Mouse (Mus musculus): ENCODE measurements around the gene Smyd3. TPM values are rescaled to one million over a fixed set of nuclear protein-coding genes. Genes with fewer than 3 reads are reported as not detected.

The Smyd3 gene
- total and polyA plus RNA-seq, 2 experiments from 2014 or later = 15.8 to 28.4 TPM

DNA sequence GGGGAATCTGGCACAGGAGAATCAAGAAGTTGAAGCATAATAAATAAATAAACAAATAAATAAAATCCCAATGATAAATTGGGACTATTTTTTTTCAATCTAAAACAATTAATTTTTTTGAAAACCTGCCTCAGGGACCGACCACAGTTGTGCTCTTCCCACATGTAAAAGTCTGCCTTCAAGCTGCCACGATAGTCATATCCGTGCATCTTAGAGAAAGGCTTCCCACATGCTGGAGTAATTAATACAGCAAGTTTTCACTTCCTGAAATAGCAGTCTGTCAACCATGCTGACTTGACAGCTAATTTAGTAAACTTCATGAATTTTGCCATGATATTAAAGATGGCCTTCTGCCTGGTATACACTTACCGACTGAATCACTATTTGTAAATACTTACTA is 119.2 kb downstream of the Smyd3 start:
- Histone ChIP-seq H3K9ac (replicated peaks; ENCODE audit: low read length, poor library complexity, severe bottlenecking) (no peak overlapping the region), H3K27me3 (ENCODE audit: insufficient read depth, low read length) (no peaks in the 10 kb centered on the region), H3K36me3 (ENCODE audit: insufficient read depth, low read length) (no peaks in the 10 kb centered on the region), H3K4me3 (ENCODE audit: low read depth, low read length) (no peak overlapping the region), H3K4me1 (ENCODE audit: insufficient read depth, low read length) (no peaks in the 10 kb centered on the region), H3K27ac (ENCODE audit: low read depth, low read length) (no peak overlapping the region), H3K4me2 (ENCODE audit: low read depth, low read length, poor library complexity, severe bottlenecking) (no peak overlapping the region), H3K9me3 (ENCODE audit: low read length) (no peaks in the 10 kb centered on the region)
- ATAC-seq (ENCODE audit: low FRiP score) = no peak
- 80% methylated on average over 4 of the region's 4 CpGs for WGBS
- DNase-seq (ENCODE audit: low spot score) = no peak
- no peak for TF ChIP-seq CTCF (IDR thresholded peaks at IDR 0.05)

DNA sequence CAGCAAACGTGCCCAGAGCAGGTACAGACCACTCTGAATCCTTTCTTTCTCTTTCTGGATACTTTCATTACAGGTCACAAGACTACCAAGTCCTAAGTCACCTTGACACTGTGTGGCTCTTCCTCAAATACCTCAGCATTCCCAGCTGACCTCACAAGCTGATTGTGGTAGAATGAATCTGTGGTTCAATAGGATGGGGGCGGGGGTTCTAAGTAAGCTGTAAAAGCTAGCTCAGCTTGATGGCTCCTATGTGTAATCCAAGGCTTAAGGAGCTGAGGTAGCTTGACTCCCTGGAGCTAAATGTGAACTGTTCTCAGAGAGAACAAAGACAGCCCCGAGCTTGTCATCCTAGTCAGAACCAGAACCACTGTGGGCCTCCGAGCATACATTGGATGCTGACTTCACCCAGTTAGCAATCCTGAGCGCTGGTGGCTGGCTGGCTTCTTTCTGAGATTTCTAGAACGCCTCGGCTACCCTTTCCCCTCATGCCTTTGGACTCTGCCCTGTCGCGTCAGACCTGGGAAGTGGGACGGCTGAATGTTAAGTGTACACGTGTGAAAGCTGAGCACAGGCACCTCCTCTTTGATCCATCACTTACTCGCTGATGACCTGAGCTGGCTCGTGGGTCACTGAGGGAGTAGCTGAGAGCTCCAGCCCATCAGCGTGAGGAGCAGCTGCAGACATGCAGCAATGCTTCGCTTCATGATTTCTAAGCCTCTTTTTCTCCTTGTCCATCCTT is 131.4 kb downstream of the Smyd3 start:
- H3K4me1 ChIP-seq (ENCODE audit: insufficient read depth, low read length) = no peaks in the 10 kb centered on the region
- DNase-seq (ENCODE audit: low spot score) (no peak), ATAC-seq (ENCODE audit: low FRiP score) (no peak)
- H3K27me3 ChIP-seq (ENCODE audit: insufficient read depth, low read length) = no peaks in the 10 kb centered on the region
- TF ChIP-seq CTCF (IDR thresholded peaks at IDR 0.05) = no peak
- no peaks in the 10 kb centered on the region for H3K36me3 ChIP-seq (ENCODE audit: insufficient read depth, low read length)
- H3K9ac ChIP-seq (replicated peaks; ENCODE audit: low read length, poor library complexity, severe bottlenecking) = no peak overlapping the region
- H3K9me3 ChIP-seq (ENCODE audit: low read length) = no peaks in the 10 kb centered on the region
- H3K4me2 ChIP-seq (ENCODE audit: low read depth, low read length, poor library complexity, severe bottlenecking) = no peak overlapping the region
- no peak overlapping the region for H3K4me3 ChIP-seq (ENCODE audit: low read depth, low read length)
- 41% methylated on average over 15 of the region's 15 CpGs for WGBS
- no peak overlapping the region for H3K27ac ChIP-seq (ENCODE audit: low read depth, low read length)

DNA sequence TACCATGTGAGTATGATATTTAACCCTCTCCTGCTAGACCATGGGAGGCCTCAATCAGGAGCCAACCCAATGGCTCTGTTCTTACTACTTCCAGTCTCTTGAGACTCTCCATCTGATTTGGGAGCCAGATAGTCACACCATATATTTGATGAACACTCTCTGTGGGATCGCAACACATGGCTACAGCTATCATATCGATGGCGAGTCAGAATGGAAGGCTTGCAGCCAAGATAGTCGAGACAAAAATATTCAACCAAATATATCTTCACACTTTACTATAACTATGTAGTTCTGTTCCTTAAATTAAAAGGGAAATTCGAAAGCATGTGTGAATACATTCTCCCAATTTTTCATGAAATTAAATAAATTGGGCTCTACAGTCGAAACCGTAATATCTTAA is 132.2 kb downstream of the Smyd3 start:
- Histone ChIP-seq H3K9ac (replicated peaks; ENCODE audit: low read length, poor library complexity, severe bottlenecking) (no peak overlapping the region), H3K27ac (ENCODE audit: low read depth, low read length) (no peak overlapping the region), H3K4me2 (ENCODE audit: low read depth, low read length, poor library complexity, severe bottlenecking) (no peak overlapping the region), H3K4me1 (ENCODE audit: insufficient read depth, low read length) (no peaks in the 10 kb centered on the region), H3K36me3 (ENCODE audit: insufficient read depth, low read length) (no peaks in the 10 kb centered on the region), H3K27me3 (ENCODE audit: insufficient read depth, low read length) (no peaks in the 10 kb centered on the region), H3K4me3 (ENCODE audit: low read depth, low read length) (no peak overlapping the region), H3K9me3 (ENCODE audit: low read length) (no peaks in the 10 kb centered on the region)
- ATAC-seq (ENCODE audit: low FRiP score) (no peak), DNase-seq (ENCODE audit: low spot score) (no peak)
- 94% methylated on average over 7 of the region's 7 CpGs for WGBS
- TF ChIP-seq CTCF (IDR thresholded peaks at IDR 0.05) = no peak

DNA sequence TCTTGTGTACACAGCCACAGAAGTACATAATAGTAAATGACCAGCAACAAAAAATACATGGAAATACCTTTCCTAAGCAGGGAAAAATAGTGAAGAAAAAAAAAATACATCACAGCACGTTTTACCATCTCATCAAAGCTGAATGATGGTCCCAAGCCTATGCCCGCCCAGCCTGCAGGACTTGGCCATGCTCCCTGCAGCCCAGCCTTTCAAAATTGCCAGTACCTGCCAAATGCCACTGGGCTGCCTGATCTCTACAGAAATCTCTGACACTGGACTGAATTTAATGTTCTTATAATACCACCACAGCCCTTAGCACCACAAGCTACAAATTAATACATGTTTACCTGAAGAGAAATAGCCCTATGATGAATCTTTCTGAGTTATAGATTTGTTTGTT is 133.5 kb downstream of the Smyd3 start:
- no peak overlapping the region for H3K4me3 ChIP-seq (ENCODE audit: low read depth, low read length)
- WGBS = 57% methylated on average over 2 of the region's 2 CpGs
- H3K9ac ChIP-seq (replicated peaks; ENCODE audit: low read length, poor library complexity, severe bottlenecking) = no peak overlapping the region
- DNase-seq (ENCODE audit: low spot score) (no peak), ATAC-seq (ENCODE audit: low FRiP score) (no peak)
- no peaks in the 10 kb centered on the region for H3K36me3 ChIP-seq (ENCODE audit: insufficient read depth, low read length)
- no peak overlapping the region for H3K27ac ChIP-seq (ENCODE audit: low read depth, low read length)
- H3K4me2 ChIP-seq (ENCODE audit: low read depth, low read length, poor library complexity, severe bottlenecking) = no peak overlapping the region
- H3K4me1 ChIP-seq (ENCODE audit: insufficient read depth, low read length) = no peaks in the 10 kb centered on the region
- H3K9me3 ChIP-seq (ENCODE audit: low read length) = no peaks in the 10 kb centered on the region
- H3K27me3 ChIP-seq (ENCODE audit: insufficient read depth, low read length) = no peaks in the 10 kb centered on the region
- no peak for TF ChIP-seq CTCF (IDR thresholded peaks at IDR 0.05)

DNA sequence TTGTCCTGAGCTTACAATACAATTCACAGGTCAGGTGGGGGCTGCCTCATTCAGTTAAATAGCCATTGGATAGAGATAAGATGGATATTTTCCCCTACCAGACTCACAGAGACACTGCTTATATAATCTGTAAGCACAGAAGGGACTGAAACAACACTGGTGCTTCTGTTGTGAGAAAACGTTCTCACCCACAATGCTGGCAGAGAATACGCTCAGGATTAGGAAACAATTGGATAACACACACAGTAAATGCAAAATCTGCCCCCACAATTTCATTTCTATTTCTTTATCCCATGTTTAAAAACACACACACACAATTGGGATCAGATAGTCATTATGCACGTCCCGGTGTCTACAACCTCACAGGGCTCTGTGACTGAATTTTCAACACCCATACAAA is 139.7 kb downstream of the Smyd3 start:
- H3K4me3 ChIP-seq (ENCODE audit: low read depth, low read length) = no peak overlapping the region
- no peak overlapping the region for H3K9ac ChIP-seq (replicated peaks; ENCODE audit: low read length, poor library complexity, severe bottlenecking)
- H3K27ac ChIP-seq (ENCODE audit: low read depth, low read length) = no peak overlapping the region
- no peak for TF ChIP-seq CTCF (IDR thresholded peaks at IDR 0.05)
- no peak for DNase-seq (ENCODE audit: low spot score)
- H3K4me2 ChIP-seq (ENCODE audit: low read depth, low read length, poor library complexity, severe bottlenecking) = no peak overlapping the region
- ATAC-seq (ENCODE audit: low FRiP score) = no peak
- no peaks in the 10 kb centered on the region for H3K4me1 ChIP-seq (ENCODE audit: insufficient read depth, low read length)
- H3K36me3 ChIP-seq (ENCODE audit: insufficient read depth, low read length) = no peaks in the 10 kb centered on the region
- H3K9me3 ChIP-seq (ENCODE audit: low read length) = no peaks in the 10 kb centered on the region
- no peaks in the 10 kb centered on the region for H3K27me3 ChIP-seq (ENCODE audit: insufficient read depth, low read length)
- 73% methylated on average over 4 of the region's 4 CpGs for WGBS

DNA sequence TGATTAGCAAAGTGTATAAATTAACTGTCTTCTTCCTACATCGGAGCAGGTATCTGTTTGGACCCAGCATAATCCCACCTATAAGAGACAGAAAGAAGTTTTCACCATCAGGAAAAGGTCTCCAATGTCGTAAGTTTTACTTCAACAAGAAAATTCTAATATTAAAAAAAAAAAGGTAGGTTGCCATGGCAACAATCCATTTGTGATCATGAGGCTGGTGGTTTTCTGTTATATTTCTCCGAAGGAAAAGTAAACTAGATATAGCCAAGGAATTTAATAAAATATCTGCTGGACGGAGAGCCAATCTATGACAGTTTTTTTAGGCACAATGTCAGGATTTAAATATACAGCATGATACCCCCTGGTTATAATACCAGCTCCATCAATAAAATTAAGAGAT is 142.9 kb downstream of the Smyd3 start:
- Histone ChIP-seq H3K36me3 (ENCODE audit: insufficient read depth, low read length) (no peaks in the 10 kb centered on the region), H3K27ac (ENCODE audit: low read depth, low read length) (no peak overlapping the region), H3K4me1 (ENCODE audit: insufficient read depth, low read length) (no peaks in the 10 kb centered on the region), H3K9ac (replicated peaks; ENCODE audit: low read length, poor library complexity, severe bottlenecking) (no peak overlapping the region), H3K27me3 (ENCODE audit: insufficient read depth, low read length) (no peaks in the 10 kb centered on the region), H3K4me2 (ENCODE audit: low read depth, low read length, poor library complexity, severe bottlenecking) (no peak overlapping the region), H3K4me3 (ENCODE audit: low read depth, low read length) (no peak overlapping the region), H3K9me3 (ENCODE audit: low read length) (no peaks in the 10 kb centered on the region)
- no peak for DNase-seq (ENCODE audit: low spot score)
- no peak for TF ChIP-seq CTCF (IDR thresholded peaks at IDR 0.05)
- WGBS = 49% methylated on average over 4 of the region's 4 CpGs
- no peak for ATAC-seq (ENCODE audit: low FRiP score)

Measured in midbrain, postnatal 0 days (tissue).